22 mouse cellular contexts compared by ENCODE assay signal in genomic region chr6:140608666-140609065, GRCm38 (mm10).
"Had no signal": no experiment of that assay in that cellular context is flagged by ENCODE, and none has a peak within 500 bp of the region (broad histone marks: within the 10 kb centered on the region; RNA-seq: fewer than 3 reads in every experiment).

No protein-coding gene starts in this region.

- H3K4me1 ChIP-seq: heart, embryonic 12.5 days had no signal

- H3K9me3 ChIP-seq: heart, embryonic 10.5 days; heart, embryonic 12.5 days; hindbrain, embryonic 13.5 days; hindbrain, embryonic 15.5 days; limb, embryonic 13.5 days; limb, embryonic 15.5 days; liver, embryonic 12.5 days had no signal

- H3K9ac ChIP-seq: heart, embryonic 12.5 days; hindbrain, embryonic 13.5 days; hindbrain, embryonic 15.5 days; limb, embryonic 13.5 days; limb, embryonic 15.5 days; liver, embryonic 12.5 days; liver, embryonic 14.5 days had no signal

- DNase-seq: gastrocnemius, adult 2 months; gastrocnemius, postnatal 10 days; gastrocnemius, postnatal 25 days; heart, adult 18-20 months; heart, postnatal 10 days; kidney, adult 18-20 months; kidney, adult 8-10 months; kidney, postnatal 10 days; kidney, postnatal 25 days; kidney, postnatal 4 days; layer of hippocampus, postnatal 36 days; left cerebral cortex, postnatal 4 days had no signal

- ATAC-seq: hindbrain, postnatal 0 days; liver, embryonic 12.5 days had no signal

- H3K4me3 ChIP-seq: gastrocnemius, adult 2 months; heart, embryonic 10.5 days; heart, embryonic 12.5 days; hindbrain, embryonic 13.5 days; hindbrain, embryonic 15.5 days; layer of hippocampus, adult 2 months; limb, embryonic 13.5 days; limb, embryonic 15.5 days; liver, embryonic 12.5 days had no signal

- H3K27ac ChIP-seq: gastrocnemius, adult 2 months; heart, embryonic 10.5 days; hindbrain, embryonic 13.5 days; hindbrain, embryonic 15.5 days; hindbrain, postnatal 0 days; layer of hippocampus, adult 2 months; limb, embryonic 13.5 days; limb, embryonic 15.5 days; liver, embryonic 12.5 days; liver, embryonic 14.5 days had no signal

- H3K4me2 ChIP-seq: heart, embryonic 12.5 days; hindbrain, embryonic 13.5 days; hindbrain, embryonic 15.5 days; limb, embryonic 13.5 days; limb, embryonic 15.5 days; liver, embryonic 12.5 days had no signal

- H3K27me3 ChIP-seq: heart, embryonic 12.5 days; hindbrain, embryonic 13.5 days; hindbrain, embryonic 15.5 days; limb, embryonic 13.5 days; limb, embryonic 15.5 days; liver, embryonic 12.5 days had no signal

- H3K36me3 ChIP-seq: heart, embryonic 10.5 days; heart, embryonic 12.5 days; hindbrain, embryonic 13.5 days; hindbrain, embryonic 15.5 days; limb, embryonic 15.5 days; liver, embryonic 12.5 days had no signal
